Comparison of ENCODE assay signal across 26 mouse cellular contexts in genomic region chr2:30316955-30317354, GRCm38 (mm10). TPM values are rescaled to one million over a fixed set of nuclear protein-coding genes. Genes with fewer than 3 reads are reported as not detected.
DNase-seq lines count a peak whose midpoint lies in the region; ATAC-seq and TF ChIP-seq lines count a peak whose summit lies in the region.
"Had no signal": no experiment of that assay in that cellular context is flagged by ENCODE, and none has a peak within 500 bp of the region (broad histone marks: within the 10 kb centered on the region; RNA-seq: fewer than 3 reads in every experiment).

No protein-coding gene starts in this region.

- no peak for TF ChIP-seq CTCF in layer of hippocampus, adult 2 months (conservative IDR thresholded peaks at IDR 0.05)

- peak overlapping the region; percentile 43; the same call in 1 of the 2 replicates for H3K27ac ChIP-seq in layer of hippocampus, adult 2 months
- H3K27ac ChIP-seq: embryonic facial prominence, embryonic 13.5 days; embryonic facial prominence, embryonic 15.5 days; forebrain, embryonic 13.5 days; forebrain, embryonic 15.5 days had no signal

- H3K4me3 ChIP-seq in layer of hippocampus, adult 2 months = no peak overlapping the region
- H3K4me3 ChIP-seq: embryonic facial prominence, embryonic 13.5 days; embryonic facial prominence, embryonic 15.5 days; forebrain, embryonic 13.5 days; forebrain, embryonic 15.5 days had no signal

- peak; percentile 38 for DNase-seq in layer of hippocampus, adult 11-12 months (ENCODE audit: low spot score)
- DNase-seq in layer of hippocampus, postnatal 14 days (ENCODE audit: low spot score in 2 of 2) = no peak
- peak in 1 of 2 experiments; percentile 47 for DNase-seq in layer of hippocampus, adult 2 months (ENCODE audit: low spot score in 2 of 2)
- DNase-seq in layer of hippocampus, postnatal 36 days = no peak
- DNase-seq in right cerebral cortex, adult 18-20 months = peak; percentile 30
- DNase-seq in right cerebral cortex, postnatal 4 days = no peak
- no peak for DNase-seq in cerebellum, postnatal 10 days
- DNase-seq: adrenal gland, adult 2 months; adrenal gland, postnatal 10 days; adrenal gland, postnatal 25 days; cerebellum, adult 11-12 months; cerebellum, adult 2 months; cerebellum, adult 9-10 months; cerebellum, postnatal 14 days; cerebellum, postnatal 36 days; embryo, embryonic 11 days; forebrain, postnatal 0 days had no signal

- ATAC-seq in erythroblast, adult 5-6 weeks (replicated peaks; ENCODE audit: low FRiP score, poor library complexity, severe bottlenecking) = 0 out of 2 replicates have a peak, but pooled peaks have one; percentile 22
- ATAC-seq: forebrain, embryonic 13.5 days; forebrain, embryonic 15.5 days; forebrain, postnatal 0 days had no signal

RNA-seq across cellular contexts. Expression of gene Nup188, which starts 30.8 kb away (rescaled TPM):
- total RNA-seq in layer of hippocampus, postnatal 14 days (2021) = 10 to 100 TPM; 19.4 to 20.5 TPM
- 10 to 100 TPM; 19.0 to 25.9 TPM for total RNA-seq in layer of hippocampus, adult 2 months (2021)
- 10 to 100 TPM; 21.1 to 23.4 TPM for total RNA-seq in layer of hippocampus, postnatal 36 days (2021)
- total RNA-seq in erythroblast, adult 5-6 weeks (2015; ENCODE audit: low replicate concordance) = 14.8 and 22.5 TPM in 2 replicates
- total RNA-seq in erythroblast, adult 5-6 weeks (2017; ENCODE audit: low replicate concordance) = 5.1 and 7.0 TPM in 2 replicates

RNA-seq across cellular contexts. Expression of gene Dolk, which starts 30.8 kb away (rescaled TPM):
- total RNA-seq in layer of hippocampus, postnatal 14 days (2021) = 10 to 100 TPM; 24.4 TPM
- total RNA-seq in layer of hippocampus, adult 2 months (2021) = 10 to 100 TPM; 22.1 to 22.2 TPM
- 10 to 100 TPM; 20.9 to 22.2 TPM for total RNA-seq in layer of hippocampus, postnatal 36 days (2021)
- 1.2 and 1.7 TPM in 2 replicates for total RNA-seq in erythroblast, adult 5-6 weeks (2015; ENCODE audit: low replicate concordance)
- 2.8 and 3.0 TPM in 2 replicates for total RNA-seq in erythroblast, adult 5-6 weeks (2017; ENCODE audit: low replicate concordance)

RNA-seq across cellular contexts. Expression of gene Gm28038, which starts 36.1 kb away (rescaled TPM):
- total RNA-seq in layer of hippocampus, postnatal 14 days (2021) = not detected
- total RNA-seq in layer of hippocampus, adult 2 months (2021) = not detected
- total RNA-seq in layer of hippocampus, postnatal 36 days (2021) = not detected
- not detected in 2 replicates for total RNA-seq in erythroblast, adult 5-6 weeks (2015; ENCODE audit: low replicate concordance)
- total RNA-seq in erythroblast, adult 5-6 weeks (2017; ENCODE audit: low replicate concordance) = not detected in 2 replicates
- total RNA-seq: adrenal gland, adult 2 months; adrenal gland, postnatal 10 days; adrenal gland, postnatal 25 days; adrenal gland, postnatal 4 days; common myeloid progenitor, adult 5-6 weeks; ES-E14; MEL had no signal

RNA-seq across cellular contexts. Expression of gene Sh3glb2, which starts 42.2 kb away (rescaled TPM):
- 100 to 1,000 TPM; 241 to 246 TPM for total RNA-seq in layer of hippocampus, postnatal 14 days (2021)
- total RNA-seq in layer of hippocampus, adult 2 months (2021) = 100 to 1,000 TPM; 287 to 288 TPM
- total RNA-seq in layer of hippocampus, postnatal 36 days (2021) = 100 to 1,000 TPM; 255 to 284 TPM
- total RNA-seq in erythroblast, adult 5-6 weeks (2015; ENCODE audit: low replicate concordance) = 5.2 and 7.3 TPM in 2 replicates
- total RNA-seq in erythroblast, adult 5-6 weeks (2017; ENCODE audit: low replicate concordance) = 7.4 and 9.3 TPM in 2 replicates

RNA-seq across cellular contexts. Expression of gene Miga2, which starts 47.1 kb away (rescaled TPM):
- total RNA-seq in layer of hippocampus, postnatal 14 days (2021) = 100 to 1,000 TPM; 105 to 115 TPM
- total RNA-seq in layer of hippocampus, adult 2 months (2021) = 100 to 1,000 TPM; 112 to 120 TPM
- total RNA-seq in layer of hippocampus, postnatal 36 days (2021) = 100 to 1,000 TPM; 108 to 121 TPM
- 0.84 and 1.5 TPM in 2 replicates for total RNA-seq in erythroblast, adult 5-6 weeks (2015; ENCODE audit: low replicate concordance)
- 4.7 and 5.8 TPM in 2 replicates for total RNA-seq in erythroblast, adult 5-6 weeks (2017; ENCODE audit: low replicate concordance)

Comparison
In these comparisons a context has a peak if more than half of its experiments do, and no peak if none do; other contexts are left out.
1. DNase-seq: peak in layer of hippocampus, adult 11-12 months (single experiment) and right cerebral cortex, adult 18-20 months (single experiment); none in layer of hippocampus, postnatal 14 days (0 of 2), layer of hippocampus, postnatal 36 days (0 of 2), right cerebral cortex, postnatal 4 days (single experiment) and cerebellum, postnatal 10 days (0 of 2).
2. RNA of gene Dolk, which starts 30.8 kb away (total RNA-seq): 24.4 TPM in layer of hippocampus, postnatal 14 days, 22.1 to 22.2 TPM in layer of hippocampus, adult 2 months and 20.9 to 22.2 TPM in layer of hippocampus, postnatal 36 days; 1.2 to 3.0 TPM in erythroblast, adult 5-6 weeks; every median in the first group is over 4 times any median in the second.